Mouse (Mus musculus) megakaryocyte, embryonic 14.5 days (primary cell): ENCODE measurements around the gene Ap1g1.

Experiments
- FLI1 ChIP-seq: IDR thresholded peaks from 2 replicates; pipeline ENCODE4 v1.6.1; 2012; ENCODE audit warnings: low read length, inconsistent platforms, mixed read lengths
- GATA1 ChIP-seq: IDR thresholded peaks from 3 replicates; pipeline ENCODE4 v1.6.1; 2012; ENCODE audit warnings: mixed read lengths, low read length, inconsistent platforms, borderline replicate concordance

DNA sequence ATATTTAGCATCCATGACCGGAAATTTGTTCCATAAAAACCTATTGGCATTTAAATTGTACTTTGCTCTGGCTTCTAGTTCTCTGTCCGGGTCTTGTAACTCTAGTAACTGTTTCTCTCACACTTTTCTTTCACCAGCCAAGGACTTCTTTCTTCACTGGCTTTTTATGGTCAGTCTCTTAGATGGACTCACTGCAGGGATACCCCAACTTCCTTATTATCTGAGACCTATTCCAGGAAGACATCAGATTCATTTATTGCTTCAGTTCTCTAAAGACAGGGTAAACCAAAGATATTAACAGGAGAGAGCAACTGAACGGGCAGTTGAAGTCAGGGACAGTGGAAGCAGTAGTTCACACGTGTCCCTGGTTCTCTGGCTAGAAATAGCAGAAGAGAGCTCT, 20.9 kb downstream of the Ap1g1 start:
- TF ChIP-seq GATA1 (no peak), FLI1 (no peak)
